Mouse (Mus musculus) NIH3T3 (cell line): ENCODE data around the gene Cenpl.
A peak's percentile ranks its signal among the peaks of the same experiment; 100 is the strongest.

Source experiments
- DNase-seq: peaks from one replicate; pipeline ENCODE4 v3.0.0-alpha.2; 2012; ENCODE audit warnings: low read depth

Cenpl gene

DNA sequence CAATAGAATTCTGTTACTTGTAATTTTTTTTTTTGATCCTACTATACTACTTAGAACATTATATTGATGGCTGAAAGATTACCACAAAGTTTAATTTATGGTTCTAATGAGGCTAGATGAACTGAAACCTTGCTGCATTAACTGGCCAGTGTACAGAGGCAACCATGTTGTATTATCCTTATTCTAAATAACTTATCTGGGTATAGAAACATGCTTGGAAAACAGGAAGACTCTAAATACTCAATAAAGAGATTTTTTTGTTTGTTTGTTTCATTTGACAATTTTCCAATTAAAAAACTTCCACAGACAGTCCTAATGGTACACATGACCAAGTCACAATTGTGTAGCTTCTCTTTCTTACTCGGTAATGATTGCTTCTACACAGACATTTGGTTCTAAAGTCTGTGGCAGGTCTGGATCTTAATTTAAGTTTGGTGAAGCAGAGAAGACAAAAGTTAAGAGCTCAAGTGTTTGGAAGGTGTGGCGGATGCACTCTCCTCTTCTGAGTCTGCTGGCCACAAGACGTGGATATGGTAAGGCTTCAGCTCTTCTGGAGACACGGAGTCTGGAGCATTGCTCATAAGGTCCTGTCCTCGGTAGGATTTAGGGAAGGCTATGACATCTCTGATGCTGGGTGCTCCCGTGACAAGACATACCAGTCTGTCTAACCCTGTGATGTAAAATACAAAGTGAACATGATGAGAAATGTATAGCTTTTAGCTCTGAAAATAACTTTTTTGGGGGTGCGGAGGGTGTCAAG lies 29.1 kb upstream of the Cenpl start:
- DNase-seq = no peak

DNA sequence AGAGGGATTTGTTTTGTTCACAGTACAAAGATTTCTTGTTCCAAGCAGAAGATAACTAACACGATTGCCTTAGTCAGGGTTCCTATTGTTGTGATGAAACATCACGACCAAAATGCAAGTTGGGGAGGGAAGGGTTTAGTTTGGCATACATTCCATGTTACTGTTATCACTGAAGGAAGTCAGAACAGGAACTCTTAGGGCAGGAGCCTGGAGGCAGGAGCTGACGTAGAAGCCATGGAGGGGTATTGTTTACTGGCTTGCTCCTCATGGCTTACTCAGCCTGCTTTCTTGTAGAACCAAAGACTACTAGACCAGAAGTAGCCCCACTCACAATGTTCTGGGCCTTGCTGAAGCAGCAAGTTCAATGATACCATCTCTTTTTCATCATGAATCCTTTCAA lies 23.5 kb upstream of the Cenpl start:
- no peak for DNase-seq

DNA sequence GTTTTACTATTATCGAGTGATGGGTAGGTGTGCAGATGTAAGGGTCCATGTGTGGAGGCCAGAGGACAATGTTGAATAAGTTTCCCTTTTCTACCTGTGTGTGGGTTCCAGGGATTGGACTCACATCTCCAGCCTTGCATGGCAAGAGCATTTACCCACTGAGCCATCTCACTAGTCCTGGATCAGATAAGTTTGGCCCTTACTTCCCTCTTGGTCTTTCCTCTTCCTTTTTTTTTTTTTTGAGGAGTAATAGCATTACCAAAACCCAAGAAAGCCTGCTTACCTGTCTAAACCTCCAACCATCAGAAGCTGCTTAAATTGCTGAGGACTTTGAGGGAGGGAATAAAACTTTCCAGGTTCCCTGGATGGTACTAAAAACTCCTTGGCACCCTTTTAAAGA lies 13.3 kb upstream of the Cenpl start:
- no peak for DNase-seq

DNA sequence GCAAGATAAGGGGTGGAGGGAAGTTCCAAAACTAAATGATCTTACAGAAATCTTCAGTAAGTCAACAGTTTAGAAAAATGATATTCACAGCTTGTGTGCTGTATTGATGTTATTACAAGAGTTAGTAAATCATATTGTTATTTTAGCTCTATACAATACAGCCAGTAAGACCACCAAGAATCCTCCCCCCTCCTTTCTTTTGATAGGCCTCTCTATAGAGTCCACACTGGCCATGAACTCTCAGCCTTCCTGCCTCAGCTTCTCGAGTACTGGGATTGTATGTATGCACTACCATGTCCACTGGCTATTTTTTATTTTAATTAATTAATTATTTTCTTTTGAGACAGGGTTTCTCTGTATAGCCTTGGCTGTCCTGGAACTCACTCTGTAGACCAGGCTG lies 7.2 kb upstream of the Cenpl start:
- no peak for DNase-seq

DNA sequence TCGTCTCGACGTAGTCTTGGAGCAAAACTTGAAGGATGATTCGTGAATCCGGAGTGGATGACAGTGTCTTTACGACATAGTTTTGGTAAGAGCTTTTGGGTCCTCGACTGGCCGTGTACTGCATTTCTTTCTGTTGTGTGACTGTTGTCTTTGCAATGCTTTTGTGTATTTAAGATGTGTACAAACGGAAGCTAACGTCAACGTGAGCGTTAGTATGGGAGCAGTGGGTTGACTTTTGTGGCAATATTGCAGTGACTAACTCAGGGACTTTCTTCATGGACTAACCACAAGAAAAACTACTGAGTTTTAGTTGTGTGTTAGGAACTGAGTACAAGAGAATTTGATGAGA lies 733 bp downstream of the Cenpl start:
- DNase-seq = no peak

DNA sequence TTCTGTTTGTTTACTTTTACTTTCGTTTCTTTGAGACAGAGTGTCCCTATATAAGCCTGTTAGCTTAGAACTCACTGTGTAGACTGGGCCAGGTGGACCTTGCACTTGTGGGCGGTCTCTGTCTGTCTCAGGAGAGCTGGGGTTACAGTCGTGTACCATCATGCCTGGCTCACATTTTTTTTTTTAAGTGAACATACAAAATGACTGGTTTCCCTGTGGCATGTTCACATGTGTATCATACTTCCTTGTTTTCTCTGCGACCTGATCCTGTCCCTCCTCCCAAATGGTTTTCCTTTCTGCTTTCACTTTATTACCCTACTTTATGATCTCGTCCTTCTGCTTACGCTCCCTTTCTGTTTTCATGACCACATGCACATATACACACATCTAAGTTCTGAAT lies 5.7 kb downstream of the Cenpl start:
- no peak for DNase-seq

DNA sequence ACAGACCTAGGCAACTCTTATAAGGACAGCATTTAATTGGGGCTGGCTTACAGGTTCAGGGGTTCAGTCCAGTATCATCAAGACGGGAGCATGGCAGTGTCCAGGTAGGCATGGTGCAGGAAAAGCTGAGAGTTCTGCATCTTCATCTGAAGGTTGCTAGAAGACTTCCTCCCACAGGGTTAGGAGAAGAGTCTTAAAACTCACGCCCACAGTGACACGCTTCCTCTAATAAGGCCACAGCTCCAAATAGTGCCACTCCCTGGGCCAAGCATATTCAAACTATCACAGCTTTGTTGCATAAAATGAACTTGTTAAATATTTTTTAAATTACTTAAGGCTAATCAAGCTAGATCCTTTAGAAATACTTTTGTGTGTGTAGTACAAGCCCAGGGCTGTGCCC lies 6.7 kb downstream of the Cenpl start:
- no peak for DNase-seq

DNA sequence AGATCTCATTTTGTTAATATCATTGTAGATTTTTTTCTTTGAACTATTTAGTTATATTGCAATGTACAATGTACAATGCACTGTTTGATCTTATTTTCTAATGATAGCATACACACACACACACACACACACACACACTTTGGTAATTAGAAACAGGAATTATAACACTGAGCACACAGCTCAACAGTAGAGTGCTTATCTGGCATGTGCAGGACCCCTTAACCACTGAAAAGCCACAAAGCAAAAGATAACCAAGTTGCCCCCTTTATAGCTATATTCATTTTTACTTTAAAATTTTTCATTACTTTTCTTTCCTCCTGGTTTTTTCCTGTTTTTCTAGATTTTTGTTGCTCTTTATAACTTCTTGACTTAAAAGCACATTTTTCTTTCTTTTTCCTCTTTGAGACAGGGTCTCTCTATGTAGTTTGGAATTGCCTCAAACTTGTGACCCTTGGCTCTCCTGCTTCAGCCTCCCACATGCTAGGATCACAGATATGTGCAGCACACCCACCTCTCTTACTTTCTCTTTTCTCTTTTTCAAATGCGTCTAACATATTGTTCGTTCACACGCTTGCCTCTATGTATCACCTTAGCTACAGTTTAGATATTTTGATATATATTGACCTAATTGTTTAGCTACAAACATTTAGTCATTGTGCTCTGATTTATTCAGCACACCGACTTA lies 29.4 kb downstream of the Cenpl start:
- no peak for DNase-seq

DNA sequence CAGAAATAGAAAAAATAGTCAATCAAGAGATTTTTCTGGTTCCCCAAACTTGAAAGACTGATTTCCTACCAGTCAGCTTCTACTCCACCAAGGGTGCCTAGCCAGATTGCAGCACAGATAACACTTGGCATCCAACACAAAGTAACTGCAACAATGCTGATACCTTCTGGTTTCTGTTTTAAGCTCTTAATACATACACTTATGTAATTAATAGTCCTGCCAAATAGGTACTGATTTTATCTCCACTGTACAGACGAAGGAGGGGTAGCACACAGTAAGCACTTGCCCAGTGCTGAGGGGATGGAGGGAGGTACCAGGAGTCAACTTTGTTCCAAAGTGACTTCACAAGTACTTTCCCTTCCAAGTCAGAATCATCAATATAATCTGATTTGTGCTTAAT lies 33.3 kb downstream of the Cenpl start:
- DNase-seq = no peak

DNA sequence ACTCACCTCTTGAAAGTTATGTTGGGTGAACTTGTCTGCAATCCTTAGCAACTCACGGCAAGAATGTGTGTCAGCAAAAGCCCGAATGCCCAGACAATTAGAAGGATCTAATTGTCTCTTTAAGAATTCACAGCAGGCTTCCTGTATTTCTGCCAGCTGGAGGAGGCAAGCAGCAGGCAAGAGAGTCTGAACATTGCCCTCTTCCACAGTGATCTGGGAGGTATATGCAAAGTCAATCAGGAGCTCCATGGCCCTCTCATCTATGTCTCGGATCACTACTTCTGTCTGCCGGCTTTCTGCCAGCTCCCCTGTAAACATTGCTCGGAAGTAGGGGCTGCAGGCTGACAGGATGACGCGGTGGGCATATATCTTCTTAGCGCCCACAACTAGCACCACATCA lies 38.7 kb downstream of the Cenpl start:
- no peak for DNase-seq

DNA sequence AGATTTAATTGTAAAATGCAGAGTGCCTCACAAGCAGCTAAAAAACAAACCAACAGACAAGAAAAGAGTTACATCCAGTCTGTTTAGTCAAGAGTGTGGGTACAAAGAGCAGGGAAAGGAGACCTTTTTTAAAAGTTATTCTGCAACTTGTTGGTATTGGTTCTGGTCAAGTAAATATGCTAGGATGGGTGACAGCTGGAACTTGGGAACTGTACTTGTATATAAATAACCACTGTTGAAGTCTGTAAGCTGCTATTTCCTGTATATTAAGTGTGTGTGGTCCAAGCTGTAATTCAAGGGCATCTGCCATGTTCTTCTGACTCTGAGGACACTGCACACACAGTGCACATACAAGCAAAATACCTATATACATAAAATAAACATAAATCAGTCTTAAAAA lies 44.1 kb downstream of the Cenpl start:
- no peak for DNase-seq

DNA sequence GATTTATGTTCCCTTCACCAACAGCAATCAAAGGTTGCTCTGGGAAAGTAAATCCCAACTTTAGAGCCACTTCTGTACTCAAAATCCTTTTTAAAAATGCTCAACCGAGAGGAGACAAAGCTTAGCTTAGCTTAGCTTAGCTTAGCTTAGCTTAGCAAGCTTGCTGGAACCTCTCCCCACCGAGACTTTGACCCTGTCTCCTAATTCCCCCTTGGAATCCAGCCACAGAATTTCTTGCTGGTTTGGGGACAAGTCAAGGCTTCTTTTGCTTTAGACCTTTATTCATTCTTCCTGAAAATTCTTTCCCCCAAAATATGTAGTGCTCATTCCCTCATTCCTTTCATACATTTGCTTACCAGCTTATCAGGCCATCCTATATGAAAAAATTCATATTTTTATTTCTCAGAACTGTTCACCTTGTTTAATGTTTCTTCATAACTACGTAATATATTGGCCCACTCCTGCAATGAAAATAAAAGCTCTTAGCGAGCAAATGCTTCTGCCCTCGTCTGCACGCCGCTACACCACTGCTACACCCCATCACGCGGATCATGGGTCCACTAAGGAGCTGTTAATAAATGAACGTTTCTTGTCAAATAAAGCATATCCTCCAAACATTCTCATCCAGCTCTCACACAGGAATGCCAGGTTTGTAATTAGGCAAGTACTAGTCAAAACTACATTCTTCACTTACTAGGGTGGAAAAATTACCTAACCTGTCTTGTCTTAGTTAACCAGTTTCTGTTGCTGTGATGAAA lies 52.3 kb downstream of the Cenpl start:
- no peak for DNase-seq

DNA sequence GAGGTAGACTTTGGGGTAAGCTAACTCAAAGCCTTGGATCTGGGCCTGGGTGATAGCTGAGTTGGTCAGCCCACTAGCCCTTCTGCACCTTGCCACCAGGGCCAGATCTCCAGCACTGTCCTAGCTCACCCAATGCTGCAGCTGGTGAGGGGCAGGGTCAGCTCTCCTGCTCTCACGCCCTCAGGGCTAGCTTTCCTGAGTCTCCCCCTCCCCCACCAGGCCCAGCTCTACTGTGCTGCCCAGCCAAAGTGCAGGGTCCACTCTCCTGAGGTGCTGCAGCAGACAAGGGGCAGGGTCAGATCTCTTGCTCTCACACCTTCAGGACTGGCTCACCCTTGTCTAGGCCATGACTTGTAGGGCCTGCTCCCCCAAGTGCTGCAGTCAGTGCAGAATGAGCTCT lies 55.9 kb downstream of the Cenpl start:
- no peak for DNase-seq

DNA sequence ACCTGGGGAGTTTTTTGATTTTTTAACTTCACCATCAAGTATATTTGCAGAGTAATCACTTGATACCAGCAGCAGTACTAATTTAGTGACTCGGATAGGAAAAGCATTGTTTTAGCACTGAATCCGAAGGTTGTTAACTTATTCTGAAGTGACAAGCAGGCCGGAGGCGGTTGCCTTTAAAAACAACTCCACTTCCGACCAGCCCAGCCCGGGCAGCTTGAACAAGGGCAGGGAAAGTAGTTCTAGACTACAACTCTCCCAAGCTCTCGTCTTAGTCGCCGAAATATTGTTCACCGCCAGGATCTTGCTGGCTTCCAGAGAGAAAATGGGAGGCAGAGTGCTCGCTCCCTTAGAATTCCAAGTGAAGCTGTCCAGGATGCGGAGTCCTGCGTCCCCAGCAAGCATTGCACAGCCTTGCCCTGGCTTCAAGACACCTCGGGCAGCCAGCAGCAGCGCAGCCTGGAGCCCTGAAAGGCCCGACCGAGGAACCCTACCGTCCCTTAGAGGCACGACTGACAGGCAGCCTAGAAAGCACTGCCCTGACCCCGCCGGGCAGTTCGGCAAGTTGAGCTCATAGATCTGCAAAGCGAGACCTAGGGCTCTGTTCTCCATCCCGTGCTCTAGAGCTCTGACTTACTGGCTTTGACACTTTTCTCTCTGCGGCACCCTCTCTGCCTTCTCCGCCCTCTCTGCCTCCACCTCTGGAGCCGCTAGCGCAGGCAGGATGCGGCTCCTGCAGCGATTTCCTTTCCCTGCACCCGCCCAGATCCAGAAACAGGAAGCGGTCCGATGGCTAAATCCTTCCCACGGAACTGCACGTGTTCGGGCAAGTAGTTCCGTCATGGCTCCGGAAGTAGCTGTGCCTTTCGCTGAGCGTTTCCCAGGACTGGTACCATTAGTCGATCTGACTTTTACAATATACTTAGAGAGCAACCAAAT lies 60.5 kb downstream of the Cenpl start, which contains the start of gene Klhl20:
Gene Klhl20, minus strand, starts transcription at position 786 of the 939 bp plus-strand sequence.
- DNase-seq = peak; percentile 98
